Mouse (Mus musculus) midbrain, embryonic 16.5 days (tissue): Measurements from ENCODE around the gene Nrp1. TPM values are rescaled to one million over a fixed set of nuclear protein-coding genes. Genes with fewer than 3 reads are reported as not detected.

Source experiments
- ATAC-seq: fragments of 200-750 bp; cut with Nextera tagmentation; 2 replicates; pipeline ENCODE4 v1.8.0; 2017; ENCODE audit warnings: moderate TSS enrichment
- H3K27ac ChIP-seq: fragments of 300-500 bp; sonication (generic); 2 replicates; pipeline ENCODE4 v1.5.1; 2014; ENCODE audit warnings: mild to moderate bottlenecking, low read length, mixed read lengths
- H3K27me3 ChIP-seq: fragments of 300-500 bp; sonication (generic); 2 replicates; pipeline ENCODE4 v1.6.1; 2014; ENCODE audit warnings: low read depth, low read length, mixed read lengths; ENCODE audit not compliant: control insufficient read depth, insufficient read depth
- H3K36me3 ChIP-seq: fragments of 300-500 bp; sonication (generic); 2 replicates; pipeline ENCODE4 v1.6.1; 2014; ENCODE audit warnings: mild to moderate bottlenecking, low read length, moderate library complexity, mixed read lengths; ENCODE audit not compliant: control insufficient read depth, insufficient read depth
- H3K4me1 ChIP-seq: fragments of 300-500 bp; sonication (generic); 2 replicates; pipeline ENCODE4 v1.6.1; 2014; ENCODE audit warnings: mild to moderate bottlenecking, low read length, mixed read lengths; ENCODE audit not compliant: control insufficient read depth, insufficient read depth
- H3K4me2 ChIP-seq: fragments of 300-500 bp; sonication (generic); 2 replicates; pipeline ENCODE4 v1.6.1; 2014; ENCODE audit warnings: mild to moderate bottlenecking, low read length, mixed read lengths
- H3K4me3 ChIP-seq: fragments of 300-500 bp; sonication (generic); 2 replicates; pipeline ENCODE4 v1.5.1; 2014; ENCODE audit warnings: low read depth, mild to moderate bottlenecking, low read length, moderate library complexity, mixed read lengths
- H3K9ac ChIP-seq: fragments of 300-500 bp; sonication (generic); 2 replicates; pipeline ENCODE4 v1.6.1; 2014; ENCODE audit warnings: low read depth, low read length, mixed read lengths
- H3K9me3 ChIP-seq: fragments of 300-500 bp; sonication (generic); replicated peaks from 2 replicates; pipeline ENCODE4 v1.6.1; 2014; ENCODE audit warnings: mild to moderate bottlenecking, low read length, mixed read lengths; ENCODE audit not compliant: control insufficient read depth, poor library complexity, severe bottlenecking
- WGBS: fragments of 180-500 bp; shearing (Covaris S2); extraction: QIAGEN DNeasy Blood & Tissue Kit; methylation state at CpG from one replicate; pipeline ENCODE4 v1.1.7; 2014; 5-methylcytosine and 5-hydroxymethylcytosine counted together
- polyA plus RNA-seq: library from polyadenylated mRNA; unstranded; fragments of >200 nt; fragmentation: Nextera tagmentation; extraction: Ambion mirVana; gene quantifications from 2 replicates; pipeline ENCODE4 v1.2.1, GENCODE M21; 2015

The Nrp1 gene
- polyA plus RNA-seq, 1 experiment from 2014 or later: 85.8 TPM

DNA sequence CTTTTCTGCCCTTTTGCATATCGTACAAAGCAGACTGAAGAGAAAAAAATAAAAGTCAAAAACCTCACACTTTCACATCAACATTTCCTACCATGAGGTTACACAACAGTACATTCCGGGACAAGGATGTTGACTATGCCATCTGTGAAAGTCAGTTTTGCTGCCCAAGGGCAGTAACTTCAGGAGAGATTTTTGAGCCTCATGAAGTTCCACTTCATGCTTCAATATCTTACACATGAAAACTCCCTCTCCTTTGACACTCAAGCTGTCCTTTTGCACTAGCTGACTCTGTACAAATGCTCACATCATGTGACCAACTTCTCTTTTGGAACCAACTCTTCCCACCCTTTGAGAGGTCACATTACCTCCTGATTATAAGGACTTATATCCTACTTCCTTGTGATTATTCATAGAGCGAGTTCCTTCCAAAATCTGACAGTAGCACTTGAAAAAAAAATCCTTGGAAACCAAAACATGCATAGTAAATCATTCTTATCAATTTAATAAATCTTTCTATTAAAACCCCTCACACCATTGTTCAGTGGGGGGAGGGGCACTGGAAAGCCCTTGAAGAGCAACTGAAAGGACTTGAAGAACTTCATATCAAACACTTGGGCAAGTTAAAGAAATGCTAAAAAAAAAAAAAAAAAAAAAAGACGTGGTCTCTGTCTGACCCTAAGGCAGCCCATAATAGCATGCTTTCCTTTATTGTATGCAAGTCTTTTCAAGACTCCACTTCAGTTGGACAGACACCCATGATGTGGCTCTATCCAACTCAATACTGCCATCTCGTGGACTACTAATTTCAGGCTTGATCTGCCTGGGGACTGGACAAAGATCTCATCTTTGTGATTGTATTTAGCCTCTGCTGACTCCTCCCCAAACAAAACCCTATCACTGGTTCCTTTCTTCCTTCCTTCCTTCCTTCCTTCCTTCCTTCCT, 133.0 kb downstream of the Nrp1 start:
- ATAC-seq: peak; percentile 82; the same call in 1 of the 2 replicates
- peaks cover 2% of the 10 kb centered on the region; the same call in 1 of the 2 replicates for H3K4me1 ChIP-seq
- no peaks in the 10 kb centered on the region for H3K27me3 ChIP-seq
- H3K36me3 ChIP-seq: no peaks in the 10 kb centered on the region; the same call in none of the 2 replicates
- H3K4me2 ChIP-seq: no peak overlapping the region
- WGBS: 51% methylated on average over 5 of the region's 5 CpGs
- no peaks in the 10 kb centered on the region for H3K9me3 ChIP-seq
- H3K27ac ChIP-seq: no peak overlapping the region
- H3K4me3 ChIP-seq: no peak overlapping the region
- H3K9ac ChIP-seq: no peak overlapping the region

DNA sequence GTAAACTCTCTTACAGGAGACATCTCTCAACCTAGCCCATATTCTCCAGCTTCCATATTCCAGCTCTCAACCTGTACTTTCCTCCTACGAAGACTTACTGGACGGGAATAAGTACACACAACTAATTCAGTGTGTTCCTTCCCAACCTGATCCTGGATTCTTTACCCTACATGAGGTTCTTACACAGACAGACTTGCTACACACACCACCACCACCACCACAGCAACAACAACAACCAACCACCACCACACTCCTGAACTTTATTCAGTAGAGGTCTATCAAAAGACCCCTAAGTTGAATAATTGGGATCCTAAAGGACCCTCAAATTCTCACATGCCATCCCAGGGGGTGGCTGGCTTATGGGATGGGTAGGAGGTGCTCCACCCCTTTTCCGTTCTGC, 135.4 kb downstream of the Nrp1 start:
- Histone ChIP-seq H3K27ac (no peak overlapping the region), H3K4me2 (no peak overlapping the region), H3K9ac (no peak overlapping the region), H3K4me1 (peaks cover 2% of the 10 kb centered on the region; the same call in 1 of the 2 replicates), H3K27me3 (no peaks in the 10 kb centered on the region), H3K36me3 (peaks cover 9% of the 10 kb centered on the region), H3K9me3 (no peaks in the 10 kb centered on the region), H3K4me3 (no peak overlapping the region)
- no peak for ATAC-seq
- WGBS: 94% methylated on average over 3 of the region's 3 CpGs

DNA sequence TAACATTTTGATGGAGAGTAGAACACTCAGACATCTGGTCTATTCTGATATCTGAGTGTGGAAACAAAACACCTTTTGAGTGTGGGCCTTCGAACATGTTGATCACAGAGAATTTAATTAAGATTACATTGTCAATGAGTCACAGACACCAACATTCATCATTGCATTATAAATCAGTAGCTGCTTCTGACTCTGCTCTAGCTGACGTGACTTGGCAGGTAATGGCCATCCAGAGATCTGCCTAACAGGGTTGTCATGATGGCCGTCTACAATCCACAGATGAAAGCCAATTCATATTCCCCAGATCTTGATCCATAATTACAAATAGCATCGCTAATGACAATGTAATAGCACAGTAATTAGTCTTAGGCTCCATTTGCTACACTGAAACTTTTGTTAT, 140.4 kb downstream of the Nrp1 start:
- no peak overlapping the region for H3K27ac ChIP-seq
- H3K36me3 ChIP-seq: peaks cover 19% of the 10 kb centered on the region
- peaks cover 2% of the 10 kb centered on the region; the same call in 1 of the 2 replicates for H3K4me1 ChIP-seq
- H3K9me3 ChIP-seq: no peaks in the 10 kb centered on the region
- no peak for ATAC-seq
- H3K4me3 ChIP-seq: no peak overlapping the region
- 86% methylated on average over 4 of the region's 4 CpGs for WGBS
- H3K9ac ChIP-seq: no peak overlapping the region
- no peak overlapping the region for H3K4me2 ChIP-seq
- H3K27me3 ChIP-seq: no peaks in the 10 kb centered on the region

DNA sequence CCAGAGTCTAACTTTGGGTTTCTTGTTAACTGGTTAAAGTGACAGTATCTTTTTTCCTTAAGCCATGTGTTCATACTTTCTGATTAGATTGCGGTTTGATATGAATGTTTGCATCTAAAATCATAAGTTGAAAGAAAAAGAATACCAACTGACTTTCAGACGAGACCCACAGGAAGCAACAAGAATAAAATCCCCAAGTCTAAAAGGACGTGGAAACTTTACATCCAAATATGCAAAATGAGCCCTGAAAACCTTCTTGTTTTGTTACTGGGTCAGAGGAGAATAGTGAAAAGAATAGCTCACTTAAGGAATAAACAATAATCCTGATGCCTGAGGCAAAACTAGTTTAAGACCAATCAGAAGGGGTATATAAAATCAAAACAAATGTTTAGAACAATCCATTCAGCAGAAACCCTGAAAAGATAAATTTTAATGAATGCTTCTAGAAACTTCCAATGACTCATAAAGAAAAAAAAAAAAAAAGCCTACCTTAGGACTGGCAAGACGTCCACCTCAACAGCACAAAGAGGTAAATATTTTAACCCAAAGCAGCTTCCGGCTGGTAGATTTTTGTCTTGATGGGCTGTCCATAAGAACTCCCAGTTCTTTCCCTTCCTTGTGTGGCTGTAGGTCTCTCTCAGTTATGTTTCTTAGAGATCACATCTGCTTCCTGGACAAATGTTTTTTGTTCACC, 145.9 kb downstream of the Nrp1 start:
- H3K9me3 ChIP-seq: no peaks in the 10 kb centered on the region
- peaks cover 8% of the 10 kb centered on the region for H3K36me3 ChIP-seq
- H3K27ac ChIP-seq: no peak overlapping the region
- no peaks in the 10 kb centered on the region; the same call in 1 of the 2 replicates for H3K4me1 ChIP-seq
- WGBS: 77% methylated on average over 5 of the region's 5 CpGs
- no peak overlapping the region for H3K4me2 ChIP-seq
- ATAC-seq: no peak
- no peak overlapping the region for H3K4me3 ChIP-seq
- H3K27me3 ChIP-seq: no peaks in the 10 kb centered on the region
- no peak overlapping the region for H3K9ac ChIP-seq

DNA sequence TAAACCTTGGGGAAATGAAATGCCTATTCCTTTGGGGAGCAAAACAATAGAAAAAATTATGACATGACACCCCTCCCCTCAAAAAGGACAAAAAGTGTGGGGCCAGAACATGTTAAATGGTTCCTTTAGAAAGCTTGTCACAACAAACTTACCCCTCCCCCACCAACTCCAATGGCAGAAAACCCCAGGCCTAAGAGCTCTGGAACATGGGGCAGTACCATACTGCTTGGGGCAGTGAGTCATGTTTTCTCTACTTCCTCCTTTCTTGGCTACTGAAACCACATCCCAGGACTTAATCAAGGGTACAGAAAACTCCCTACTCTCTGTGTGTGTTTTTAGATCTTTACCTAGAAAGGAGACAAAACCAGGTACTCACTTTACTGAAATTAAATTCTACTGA, 147.5 kb downstream of the Nrp1 start:
- Histone ChIP-seq H3K36me3 (peaks cover 8% of the 10 kb centered on the region), H3K4me3 (no peak overlapping the region), H3K4me2 (no peak overlapping the region), H3K9me3 (no peaks in the 10 kb centered on the region), H3K9ac (no peak overlapping the region), H3K27ac (no peak overlapping the region), H3K4me1 (no peaks in the 10 kb centered on the region; the same call in 1 of the 2 replicates), H3K27me3 (no peaks in the 10 kb centered on the region)
- no peak for ATAC-seq

DNA sequence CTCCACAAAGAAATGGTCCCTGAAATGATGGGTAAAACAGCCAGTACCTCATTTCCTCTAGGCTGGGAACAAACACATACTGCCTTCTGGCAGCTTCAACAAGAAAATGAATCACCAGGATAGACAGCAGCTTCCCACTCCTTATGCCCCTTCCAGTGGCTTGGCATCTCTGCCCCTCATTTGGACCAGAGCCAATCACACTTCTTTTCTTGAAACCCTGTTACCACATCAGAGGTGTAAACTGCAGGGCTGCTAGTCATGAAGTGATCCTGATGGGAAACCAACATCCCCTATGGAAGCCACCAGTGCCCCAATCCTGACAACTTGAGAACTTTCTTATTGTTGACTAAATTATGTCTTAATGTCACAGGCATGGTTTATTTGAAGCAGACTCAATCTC, 150.3 kb downstream of the Nrp1 start:
- H3K9me3 ChIP-seq: no peaks in the 10 kb centered on the region
- no peaks in the 10 kb centered on the region; the same call in 1 of the 2 replicates for H3K4me1 ChIP-seq
- H3K4me2 ChIP-seq: no peak overlapping the region
- no peak overlapping the region for H3K4me3 ChIP-seq
- no peak overlapping the region for H3K9ac ChIP-seq
- ATAC-seq: no peak
- no peaks in the 10 kb centered on the region for H3K36me3 ChIP-seq
- no peak overlapping the region for H3K27ac ChIP-seq
- no peaks in the 10 kb centered on the region for H3K27me3 ChIP-seq

DNA sequence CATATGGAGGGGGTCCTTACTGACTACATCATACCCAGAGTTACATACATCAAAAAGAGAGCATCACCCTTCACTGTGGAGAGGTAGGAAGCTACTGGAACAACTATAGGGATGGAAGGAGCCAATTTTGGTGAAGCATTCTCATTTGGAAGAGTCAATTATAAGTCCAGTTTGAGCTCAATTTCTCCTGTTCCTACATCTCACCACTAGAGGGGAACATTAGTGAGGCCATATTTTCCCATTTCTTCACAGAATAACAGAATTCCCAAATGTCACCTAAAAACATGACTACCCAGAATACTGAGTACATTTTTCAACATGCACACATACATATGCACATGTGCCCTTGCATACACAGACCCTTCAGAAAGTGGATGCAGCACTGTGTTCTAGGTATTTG, 152.6 kb downstream of the Nrp1 start:
- H3K27me3 ChIP-seq: no peaks in the 10 kb centered on the region
- no peaks in the 10 kb centered on the region for H3K9me3 ChIP-seq
- H3K27ac ChIP-seq: no peak overlapping the region
- H3K36me3 ChIP-seq: no peaks in the 10 kb centered on the region
- H3K4me2 ChIP-seq: no peak overlapping the region
- ATAC-seq: no peak
- no peak overlapping the region for H3K4me3 ChIP-seq
- no peak overlapping the region for H3K9ac ChIP-seq
- H3K4me1 ChIP-seq: no peaks in the 10 kb centered on the region; the same call in 1 of the 2 replicates

DNA sequence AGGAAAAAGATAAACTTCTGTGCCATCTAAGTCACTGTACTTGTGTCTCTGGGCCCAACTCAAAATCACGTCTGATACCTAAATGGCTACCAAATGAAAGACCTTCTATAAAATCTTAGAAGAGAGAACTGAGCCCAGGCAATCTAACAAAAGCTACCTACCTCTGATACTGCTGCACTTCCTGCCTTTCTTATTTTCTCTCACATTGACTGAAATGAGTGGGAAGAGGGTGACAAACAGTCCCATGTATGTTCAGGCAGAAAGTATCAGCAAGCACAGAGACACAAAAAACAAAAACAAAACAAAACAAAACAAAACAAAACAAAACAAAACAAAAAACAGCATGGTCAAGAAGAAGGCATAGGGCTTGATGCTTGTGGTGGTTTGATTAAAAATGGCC, 153.3 kb downstream of the Nrp1 start:
- H3K9me3 ChIP-seq: no peaks in the 10 kb centered on the region
- no peaks in the 10 kb centered on the region for H3K27me3 ChIP-seq
- no peak overlapping the region for H3K9ac ChIP-seq
- WGBS: 93% methylated on average over 1 of the region's 1 CpGs
- H3K36me3 ChIP-seq: no peaks in the 10 kb centered on the region
- H3K27ac ChIP-seq: no peak overlapping the region
- ATAC-seq: no peak
- no peak overlapping the region for H3K4me2 ChIP-seq
- no peak overlapping the region for H3K4me3 ChIP-seq
- no peaks in the 10 kb centered on the region; the same call in 1 of the 2 replicates for H3K4me1 ChIP-seq
